Mouse (Mus musculus) mesoderm, embryonic 11.5 days (tissue): Measurements from ENCODE around the gene Serpinc1.
"Not testable (repeated sequence)": the region's sequence is repeated elsewhere in the genome, so short reads cannot be mapped to it uniquely, and the experiment has no call there.

ENCODE experiments used
- DNase-seq: peaks from one replicate; pipeline ENCODE4 v3.0.0-alpha.2; 2012; ENCODE audit warnings: low read depth, low spot score

Gene Serpinc1

GRCm38 (mm10) chr1:160978071-160978735 is at the start of gene Serpinc1:
Serpinc1 (plus strand) TSS chr1:160978585.
- DNase-seq, result no peak

- DNase-seq, result no peak
Measured at GRCm38 (mm10) chr1:160931320-160931719, 47.1 kb upstream of the Serpinc1 start.

- DNase-seq, result peak; percentile 43
Measured at GRCm38 (mm10) chr1:160933896-160934482, 44.4 kb upstream of the Serpinc1 start.

- DNase-seq, result no peak
Measured at GRCm38 (mm10) chr1:160935551-160935950, 42.8 kb upstream of the Serpinc1 start.

GRCm38 (mm10) chr1:160963199-160963598 is 15.2 kb upstream of the Serpinc1 start:
- DNase-seq, result no peak

GRCm38 (mm10) chr1:160967268-160967667 is 11.1 kb upstream of the Serpinc1 start:
- DNase-seq, result no peak

GRCm38 (mm10) chr1:160968643-160969042 is 9.7 kb upstream of the Serpinc1 start:
- DNase-seq, result no peak

GRCm38 (mm10) chr1:160980021-160980420 is 1.6 kb downstream of the Serpinc1 start:
- no peak for DNase-seq

- no peak for DNase-seq
Measured at GRCm38 (mm10) chr1:160980537-160981234, 2.3 kb downstream of the Serpinc1 start.

GRCm38 (mm10) chr1:160981337-160981736 is 3.0 kb downstream of the Serpinc1 start:
- no peak for DNase-seq

- no peak for DNase-seq
Measured at GRCm38 (mm10) chr1:160982887-160983286, 4.5 kb downstream of the Serpinc1 start.

- not testable (repeated sequence) for DNase-seq
Measured at GRCm38 (mm10) chr1:160984731-160985130, 6.3 kb downstream of the Serpinc1 start.

GRCm38 (mm10) chr1:160985477-160985876 is 7.1 kb downstream of the Serpinc1 start:
- no peak for DNase-seq

GRCm38 (mm10) chr1:160986881-160987635 is 8.7 kb downstream of the Serpinc1 start:
- DNase-seq, result no peak

- DNase-seq, result no peak
Measured at GRCm38 (mm10) chr1:160989395-160989794, 11.0 kb downstream of the Serpinc1 start.

- no peak for DNase-seq
Measured at GRCm38 (mm10) chr1:160993851-160994250, 15.5 kb downstream of the Serpinc1 start.

- DNase-seq, result no peak
Measured at GRCm38 (mm10) chr1:161004942-161005341, 26.6 kb downstream of the Serpinc1 start.

- no peak for DNase-seq
Measured at GRCm38 (mm10) chr1:161005526-161005925, 27.1 kb downstream of the Serpinc1 start.

- DNase-seq, result no peak
Measured at GRCm38 (mm10) chr1:161006471-161006870, 28.1 kb downstream of the Serpinc1 start.

- DNase-seq, result no peak
Measured at GRCm38 (mm10) chr1:161008038-161008437, 29.7 kb downstream of the Serpinc1 start.

GRCm38 (mm10) chr1:161010436-161010835 is 32.1 kb downstream of the Serpinc1 start:
- DNase-seq, result no peak

GRCm38 (mm10) chr1:161016378-161016777 is 38.0 kb downstream of the Serpinc1 start:
- no peak for DNase-seq
